ENCODE assay signal across 24 mouse cellular contexts in genomic region chr4:115119642-115120041, GRCm38 (mm10). TPM values are rescaled to one million over a fixed set of nuclear protein-coding genes. Genes with fewer than 3 reads are reported as not detected.
"Had no signal": no experiment of that assay in that cellular context is flagged by ENCODE, and none has a peak within 500 bp of the region (broad histone marks: within the 10 kb centered on the region; RNA-seq: fewer than 3 reads in every experiment).

No protein-coding gene starts in this region.

- ATAC-seq: liver, postnatal 0 days; lung, postnatal 0 days; midbrain, embryonic 15.5 days had no signal

- H3K36me3 ChIP-seq: liver, embryonic 15.5 days; lung, embryonic 15.5 days; midbrain, embryonic 10.5 days; midbrain, embryonic 12.5 days; midbrain, embryonic 15.5 days; neural tube, embryonic 12.5 days had no signal

- H3K27ac ChIP-seq: liver, embryonic 15.5 days; lung, embryonic 15.5 days; midbrain, embryonic 10.5 days; midbrain, embryonic 12.5 days; midbrain, embryonic 15.5 days; neural tube, embryonic 12.5 days had no signal

- H3K4me2 ChIP-seq: liver, embryonic 15.5 days; lung, embryonic 15.5 days; midbrain, embryonic 12.5 days; midbrain, embryonic 15.5 days; neural tube, embryonic 12.5 days had no signal

- H3K27me3 ChIP-seq: liver, embryonic 15.5 days; lung, embryonic 15.5 days; midbrain, embryonic 12.5 days; midbrain, embryonic 15.5 days; neural tube, embryonic 12.5 days had no signal

- H3K9ac ChIP-seq: liver, embryonic 15.5 days; liver, postnatal 0 days; lung, embryonic 15.5 days; midbrain, embryonic 12.5 days; midbrain, embryonic 15.5 days; neural tube, embryonic 12.5 days had no signal

- H3K4me1 ChIP-seq: liver, embryonic 15.5 days; lung, embryonic 15.5 days; midbrain, embryonic 10.5 days; midbrain, embryonic 12.5 days; midbrain, embryonic 15.5 days; neural tube, embryonic 12.5 days had no signal

- DNase-seq: liver, postnatal 0 days; lung, adult 2 months; lung, postnatal 4 days; retina, postnatal 1 day; right cerebral cortex, adult 18-20 months; right cerebral cortex, postnatal 25 days; right cerebral cortex, postnatal 4 days; spleen, adult 18-20 months; thymus, adult 18-20 months; thymus, postnatal 25 days; thymus, postnatal 4 days had no signal

- H3K9me3 ChIP-seq: liver, embryonic 15.5 days; lung, embryonic 15.5 days; midbrain, embryonic 12.5 days; midbrain, embryonic 15.5 days; neural tube, embryonic 12.5 days had no signal

- H3K4me3 ChIP-seq: liver, embryonic 15.5 days; lung, embryonic 15.5 days; midbrain, embryonic 10.5 days; midbrain, embryonic 12.5 days; midbrain, embryonic 15.5 days; neural tube, embryonic 12.5 days had no signal

RNA-seq across cellular contexts. Expression of gene Cyp4x1, which starts 14.4 kb away (rescaled TPM):
- total RNA-seq: megakaryocyte-erythroid progenitor cell, adult 5-6 weeks; monocyte, adult 5-6 weeks; neutrophil, adult 5-6 weeks had no signal
- polyA plus RNA-seq: lung, adult 2 months; lung, postnatal 0 days; small intestine, adult 2 months; thymus, postnatal 0 days; urinary bladder, adult 2 months had no signal

RNA-seq across cellular contexts. Expression of gene Pdzk1ip1, which starts 31.1 kb away (rescaled TPM):
- total RNA-seq: monocyte, adult 5-6 weeks had no signal
